Mouse (Mus musculus): ENCODE data around the gene Ovol2. TPM values are rescaled to one million over a fixed set of nuclear protein-coding genes. Genes with fewer than 3 reads are reported as not detected.
A peak's percentile ranks its signal among the peaks of the same experiment; 100 is the strongest.

Ovol2 gene
- total and polyA plus RNA-seq, 2 experiments from 2014 or later = not detected

GRCm38 (mm10) chr2:144290321-144290720, 41.6 kb downstream of the Ovol2 start:
- Histone ChIP-seq H3K4me2 (ENCODE audit: low read depth, low read length, poor library complexity, severe bottlenecking) (no peak overlapping the region), H3K36me3 (ENCODE audit: insufficient read depth, low read length) (no peaks in the 10 kb centered on the region), H3K9ac (replicated peaks; ENCODE audit: low read length, poor library complexity, severe bottlenecking) (no peak overlapping the region), H3K27ac (ENCODE audit: low read depth, low read length) (no peak overlapping the region), H3K4me1 (ENCODE audit: insufficient read depth, low read length) (no peaks in the 10 kb centered on the region), H3K4me3 (ENCODE audit: low read depth, low read length) (no peak overlapping the region), H3K27me3 (ENCODE audit: insufficient read depth, low read length) (no peaks in the 10 kb centered on the region), H3K9me3 (ENCODE audit: low read length) (no peaks in the 10 kb centered on the region)
- 93% methylated on average over 7 of the region's 7 CpGs for WGBS
- no peak for ATAC-seq (ENCODE audit: low FRiP score)
- TF ChIP-seq CTCF (IDR thresholded peaks at IDR 0.05) = no peak
- no peak for DNase-seq (ENCODE audit: low spot score)

GRCm38 (mm10) chr2:144281417-144281816, 50.5 kb downstream of the Ovol2 start:
- no peak for DNase-seq (ENCODE audit: low spot score)
- Histone ChIP-seq H3K9me3 (ENCODE audit: low read length) (no peaks in the 10 kb centered on the region), H3K9ac (replicated peaks; ENCODE audit: low read length, poor library complexity, severe bottlenecking) (no peak overlapping the region), H3K36me3 (ENCODE audit: insufficient read depth, low read length) (peaks cover 14% of the 10 kb centered on the region), H3K4me3 (ENCODE audit: low read depth, low read length) (no peak overlapping the region), H3K4me1 (ENCODE audit: insufficient read depth, low read length) (no peaks in the 10 kb centered on the region), H3K27ac (ENCODE audit: low read depth, low read length) (no peak overlapping the region), H3K27me3 (ENCODE audit: insufficient read depth, low read length) (no peaks in the 10 kb centered on the region), H3K4me2 (ENCODE audit: low read depth, low read length, poor library complexity, severe bottlenecking) (no peak overlapping the region)
- ATAC-seq (ENCODE audit: low FRiP score) = no peak
- WGBS = 82% methylated on average over 3 of the region's 3 CpGs
- no peak for TF ChIP-seq CTCF (IDR thresholded peaks at IDR 0.05)

- no peak overlapping the region for H3K9ac ChIP-seq (replicated peaks; ENCODE audit: low read length, poor library complexity, severe bottlenecking)
- H3K27me3 ChIP-seq (ENCODE audit: insufficient read depth, low read length) = no peaks in the 10 kb centered on the region
- no peak for DNase-seq (ENCODE audit: low spot score)
- peaks cover 14% of the 10 kb centered on the region for H3K36me3 ChIP-seq (ENCODE audit: insufficient read depth, low read length)
- H3K4me3 ChIP-seq (ENCODE audit: low read depth, low read length) = no peak overlapping the region
- no peak overlapping the region for H3K4me2 ChIP-seq (ENCODE audit: low read depth, low read length, poor library complexity, severe bottlenecking)
- ATAC-seq (ENCODE audit: low FRiP score) = no peak
- H3K27ac ChIP-seq (ENCODE audit: low read depth, low read length) = no peak overlapping the region
- WGBS = 81% methylated on average over 3 of the region's 3 CpGs
- H3K9me3 ChIP-seq (ENCODE audit: low read length) = no peaks in the 10 kb centered on the region
- H3K4me1 ChIP-seq (ENCODE audit: insufficient read depth, low read length) = no peaks in the 10 kb centered on the region
- TF ChIP-seq CTCF (IDR thresholded peaks at IDR 0.05) = no peak
Measured at GRCm38 (mm10) chr2:144280568-144280967, 51.4 kb downstream of the Ovol2 start.

DNA sequence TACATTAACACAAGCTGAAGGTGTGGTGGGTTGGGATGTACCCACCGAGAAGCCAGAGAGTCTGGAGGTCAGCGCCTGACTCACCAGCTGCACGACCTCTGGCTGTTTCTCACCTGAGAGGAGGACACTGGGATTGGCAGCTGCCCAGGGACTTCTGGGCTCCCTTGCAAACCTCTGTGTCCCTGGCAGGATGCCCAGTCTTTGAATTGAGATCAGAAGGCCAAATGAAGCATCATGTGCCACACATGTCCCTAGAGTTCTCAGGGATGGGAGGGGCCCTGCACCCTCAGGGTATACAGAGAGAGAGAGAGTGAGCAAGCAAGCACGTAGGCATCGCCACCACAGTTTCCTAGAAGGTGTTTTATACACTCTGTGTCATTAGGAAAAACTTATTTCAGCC, 52.2 kb downstream of the Ovol2 start:
- Histone ChIP-seq H3K27me3 (ENCODE audit: insufficient read depth, low read length) (no peaks in the 10 kb centered on the region), H3K4me3 (ENCODE audit: low read depth, low read length) (no peak overlapping the region), H3K27ac (ENCODE audit: low read depth, low read length) (no peak overlapping the region), H3K36me3 (ENCODE audit: insufficient read depth, low read length) (peaks cover 14% of the 10 kb centered on the region), H3K4me2 (ENCODE audit: low read depth, low read length, poor library complexity, severe bottlenecking) (no peak overlapping the region), H3K9me3 (ENCODE audit: low read length) (no peaks in the 10 kb centered on the region), H3K9ac (replicated peaks; ENCODE audit: low read length, poor library complexity, severe bottlenecking) (no peak overlapping the region), H3K4me1 (ENCODE audit: insufficient read depth, low read length) (no peaks in the 10 kb centered on the region)
- DNase-seq (ENCODE audit: low spot score) (peak; percentile 33), ATAC-seq (ENCODE audit: low FRiP score) (no peak)
- 70% methylated on average over 5 of the region's 5 CpGs for WGBS
- TF ChIP-seq CTCF (IDR thresholded peaks at IDR 0.05) = no peak

GRCm38 (mm10) chr2:144276885-144277284, 55.1 kb downstream of the Ovol2 start:
- Histone ChIP-seq H3K9me3 (ENCODE audit: low read length) (no peaks in the 10 kb centered on the region), H3K36me3 (ENCODE audit: insufficient read depth, low read length) (peaks cover 14% of the 10 kb centered on the region), H3K4me3 (ENCODE audit: low read depth, low read length) (no peak overlapping the region), H3K27me3 (ENCODE audit: insufficient read depth, low read length) (no peaks in the 10 kb centered on the region), H3K27ac (ENCODE audit: low read depth, low read length) (no peak overlapping the region), H3K9ac (replicated peaks; ENCODE audit: low read length, poor library complexity, severe bottlenecking) (no peak overlapping the region), H3K4me1 (ENCODE audit: insufficient read depth, low read length) (no peaks in the 10 kb centered on the region), H3K4me2 (ENCODE audit: low read depth, low read length, poor library complexity, severe bottlenecking) (no peak overlapping the region)
- DNase-seq (ENCODE audit: low spot score) (no peak), ATAC-seq (ENCODE audit: low FRiP score) (no peak)
- no peak for TF ChIP-seq CTCF (IDR thresholded peaks at IDR 0.05)
- WGBS = 92% methylated on average over 3 of the region's 3 CpGs

DNA sequence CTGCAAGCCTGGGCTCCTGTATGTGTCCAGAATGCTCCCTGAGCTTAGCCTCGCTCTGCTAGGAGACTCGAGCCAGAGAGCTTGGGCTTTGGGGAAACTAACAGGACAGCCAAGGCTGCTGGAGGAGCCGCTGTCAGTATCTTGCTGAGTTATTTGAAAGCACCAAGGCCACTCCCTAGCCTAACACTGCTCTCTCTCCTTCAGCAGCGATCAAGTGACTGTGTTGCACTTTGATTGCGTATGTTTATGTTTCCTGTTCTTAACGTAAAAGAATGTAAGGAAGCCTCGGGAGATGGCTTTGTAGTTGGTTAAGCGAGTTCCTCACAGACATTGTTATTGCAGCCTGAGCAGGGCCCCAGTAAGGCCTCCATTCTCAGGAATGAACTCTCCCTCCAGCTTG, 57.2 kb downstream of the Ovol2 start:
- no peak for ATAC-seq (ENCODE audit: low FRiP score)
- Histone ChIP-seq H3K4me1 (ENCODE audit: insufficient read depth, low read length) (0 out of 2 replicates have a peak, but pooled peaks cover 2% of the 10 kb centered on the region), H3K27ac (ENCODE audit: low read depth, low read length) (no peak overlapping the region), H3K9ac (replicated peaks; ENCODE audit: low read length, poor library complexity, severe bottlenecking) (no peak overlapping the region), H3K9me3 (ENCODE audit: low read length) (no peaks in the 10 kb centered on the region), H3K4me3 (ENCODE audit: low read depth, low read length) (no peak overlapping the region), H3K36me3 (ENCODE audit: insufficient read depth, low read length) (peaks cover 12% of the 10 kb centered on the region), H3K4me2 (ENCODE audit: low read depth, low read length, poor library complexity, severe bottlenecking) (no peak overlapping the region), H3K27me3 (ENCODE audit: insufficient read depth, low read length) (no peaks in the 10 kb centered on the region)
- no peak for TF ChIP-seq CTCF (IDR thresholded peaks at IDR 0.05)
- DNase-seq (ENCODE audit: low spot score) = no peak
- WGBS = 66% methylated on average over 8 of the region's 8 CpGs

Measured in midbrain, postnatal 0 days (tissue).